Mouse (Mus musculus) cerebellum, postnatal 14 days (tissue): Measurements from ENCODE around the gene Adora2a.
"Not testable (repeated sequence)": the region's sequence is repeated elsewhere in the genome, so short reads cannot be mapped to it uniquely, and the experiment has no call there.

Experiments used
- DNase-seq, 2 experiments: peaks; one replicate each; pipeline ENCODE4 v3.0.0; 2021; ENCODE audit warnings: mixed read lengths in 2 of 2

The Adora2a gene

DNA sequence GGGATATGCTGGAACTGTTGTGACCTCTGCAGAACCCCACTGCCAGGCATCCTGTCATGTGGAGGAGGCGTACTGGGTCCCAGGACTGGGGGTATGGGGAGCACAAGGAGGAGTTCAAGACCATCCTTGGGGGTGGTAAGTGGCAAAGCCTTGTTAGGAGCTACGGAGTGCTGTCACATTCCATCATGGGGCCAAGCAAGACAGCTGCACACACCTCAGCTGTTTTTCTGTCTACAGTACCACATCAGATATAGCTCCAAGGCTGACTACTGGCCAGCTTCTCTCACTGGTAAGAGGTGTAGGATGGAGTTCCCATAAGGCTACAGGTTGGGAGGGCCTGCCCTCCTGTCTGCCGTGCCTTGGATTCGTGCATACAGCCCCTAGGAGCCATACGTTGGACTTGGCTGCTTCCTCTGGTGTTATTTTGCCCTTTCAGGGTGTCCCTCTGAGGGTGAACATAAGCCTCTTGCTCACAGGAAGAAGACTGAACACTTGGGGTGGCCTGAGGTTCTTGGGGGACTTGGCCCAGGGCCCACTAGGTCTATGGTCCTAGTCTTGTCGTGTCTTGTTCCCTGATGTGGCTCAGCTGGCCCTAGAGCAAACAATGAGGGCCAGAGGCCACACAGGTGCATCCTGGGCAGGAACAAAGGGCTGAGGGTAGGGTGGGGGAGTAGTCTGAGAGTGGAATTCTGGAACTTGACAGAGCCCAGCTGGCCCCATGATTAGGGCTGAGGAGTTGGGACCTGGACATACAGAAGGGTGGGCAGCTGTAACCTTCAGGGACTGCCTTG is 2.3 kb upstream of the Adora2a start:
- no peak for DNase-seq

DNA sequence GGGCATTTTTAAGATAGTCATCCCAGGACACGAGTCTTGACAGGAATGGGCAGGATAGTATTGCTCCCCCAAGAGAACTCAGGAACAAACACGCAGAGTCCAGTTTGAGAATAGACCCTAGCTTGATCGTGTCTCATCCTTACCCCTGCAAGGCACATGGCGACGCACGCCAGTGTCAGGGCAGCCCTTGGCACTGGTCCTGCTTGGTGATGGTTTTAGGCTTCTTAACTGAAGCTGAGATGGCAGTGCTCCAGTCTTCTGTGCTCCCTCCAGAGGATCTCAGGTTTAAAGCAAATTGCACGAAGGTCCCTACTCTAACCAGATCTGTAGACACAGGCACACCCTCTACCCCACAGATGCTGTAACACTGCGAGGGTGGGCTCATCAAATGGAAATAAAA is 921 bp upstream of the Adora2a start:
- peak; percentile 71 to 74 for DNase-seq

DNA sequence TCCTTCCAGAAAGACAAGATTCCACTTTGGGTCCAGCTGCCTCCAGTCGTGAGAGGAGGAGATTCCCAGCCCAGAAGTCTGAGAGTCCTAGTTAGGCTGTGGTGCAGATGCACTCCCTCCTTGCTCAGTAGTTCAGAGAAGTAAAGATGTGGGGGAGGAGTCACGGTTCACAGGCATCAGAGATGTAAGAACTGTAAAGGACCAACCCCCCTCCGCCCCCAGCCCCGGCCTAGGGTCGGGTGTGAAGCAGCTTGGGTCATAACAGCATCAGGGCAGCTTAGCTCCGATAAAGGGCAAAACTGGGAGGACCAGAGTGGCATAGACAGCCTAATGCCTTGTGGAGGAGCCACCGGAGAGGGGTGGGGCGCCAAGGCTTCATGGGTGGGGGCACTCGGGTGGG is 205 bp upstream of the Adora2a start:
- DNase-seq, result no peak

DNA sequence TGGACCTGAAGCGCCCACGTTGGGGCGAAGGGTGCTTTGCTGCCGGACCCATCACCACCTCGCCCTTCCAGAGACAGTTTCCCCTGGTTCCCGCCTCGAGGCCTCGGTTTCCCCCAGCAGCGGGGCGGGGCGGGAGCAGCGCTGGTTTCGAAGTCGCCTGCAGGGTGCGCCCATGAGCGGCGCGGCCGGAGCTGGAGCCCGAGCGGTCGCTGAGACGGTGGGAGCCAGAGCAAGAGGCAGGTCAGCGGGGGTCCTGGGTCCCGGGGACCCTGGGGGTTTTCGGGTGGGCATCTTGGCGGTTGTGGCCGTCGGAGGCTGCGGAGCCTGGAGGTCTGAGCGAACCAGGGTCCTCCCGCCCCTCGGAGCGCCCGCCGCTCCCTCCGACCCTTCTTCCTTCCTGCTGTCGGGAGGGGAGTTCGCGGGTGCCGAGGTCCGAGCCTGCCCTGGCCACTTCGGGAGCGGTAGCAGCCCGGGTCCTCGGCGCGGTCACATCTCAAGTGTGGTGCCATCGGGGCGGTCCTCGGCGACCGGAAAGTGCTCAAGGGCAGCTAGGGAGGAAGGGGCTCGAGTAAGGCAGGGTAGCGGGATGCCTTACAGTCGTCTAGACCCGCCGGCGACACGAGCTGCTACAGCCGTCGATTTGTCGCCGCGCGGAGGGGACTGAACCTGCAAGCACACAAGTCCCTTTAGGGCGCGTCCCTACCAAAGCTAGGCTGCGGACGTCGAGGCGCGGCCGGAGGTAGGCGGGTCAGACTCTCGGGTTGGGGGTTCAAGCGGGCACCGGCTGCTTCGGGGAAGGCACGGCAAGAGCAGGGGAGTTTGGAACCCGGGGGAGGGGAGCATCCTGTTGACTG is 458 bp downstream of the Adora2a start:
- peak; percentile 70 to 79 for DNase-seq

DNA sequence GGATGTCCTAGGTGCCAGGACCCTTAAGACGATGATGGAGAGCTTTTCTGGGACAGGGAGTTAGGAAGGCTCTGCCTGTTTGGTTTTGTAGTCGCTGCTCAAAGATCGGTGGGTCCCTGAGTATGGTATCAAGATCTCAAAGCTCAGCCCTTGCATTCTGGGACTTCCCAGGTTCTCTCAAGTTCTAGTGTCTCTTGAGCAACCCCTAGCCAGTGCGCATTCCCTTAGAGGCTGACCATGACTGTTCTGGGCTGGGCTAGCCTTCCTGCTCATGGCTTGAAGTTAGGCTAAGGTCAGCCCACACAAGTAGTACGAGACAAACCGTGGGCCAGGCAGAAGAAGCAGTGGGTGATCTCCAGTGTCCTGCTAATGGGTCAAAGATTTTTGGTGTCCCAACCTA is 1.5 kb downstream of the Adora2a start:
- DNase-seq, result no peak

DNA sequence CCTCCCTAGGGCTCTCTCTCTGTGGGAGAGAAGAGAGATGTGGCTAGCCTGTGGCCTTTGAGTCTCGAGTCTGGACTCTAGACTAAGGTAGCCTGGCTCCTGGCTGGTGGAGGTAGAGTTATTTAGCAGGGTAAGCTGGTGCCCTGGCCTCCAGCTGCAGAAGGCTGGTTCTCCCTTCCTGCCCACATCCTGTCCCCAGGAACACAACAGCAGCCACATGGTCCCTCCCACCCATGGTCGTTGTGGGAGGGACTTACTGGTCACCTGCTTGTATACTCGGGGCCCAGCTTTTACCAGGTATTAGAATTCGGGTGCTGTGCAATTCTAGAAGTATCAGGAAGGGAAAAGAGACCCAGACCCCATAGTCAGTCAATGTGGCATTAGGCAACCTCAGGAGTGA is 3.6 kb downstream of the Adora2a start:
- no peak for DNase-seq

DNA sequence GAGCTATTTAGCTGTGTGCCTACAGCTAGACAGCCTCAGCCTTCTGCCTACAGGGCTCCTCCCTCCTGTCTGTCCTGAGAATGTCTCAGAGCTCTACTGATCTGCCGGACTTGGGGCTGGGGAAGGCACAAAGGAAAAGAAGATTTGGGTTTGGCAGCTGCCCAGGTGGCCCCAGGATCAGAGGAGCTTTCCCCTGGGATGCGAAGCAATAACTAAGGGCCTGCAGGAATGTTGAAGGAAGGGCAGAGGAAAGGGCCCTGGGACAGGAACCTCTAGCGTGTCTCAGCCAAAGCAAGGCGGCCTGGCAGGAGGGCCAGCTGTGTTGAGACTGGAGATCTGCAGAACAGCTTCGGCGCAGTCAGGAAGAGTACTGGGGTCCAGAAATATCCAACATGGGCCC is 6.3 kb downstream of the Adora2a start:
- DNase-seq, result no peak

DNA sequence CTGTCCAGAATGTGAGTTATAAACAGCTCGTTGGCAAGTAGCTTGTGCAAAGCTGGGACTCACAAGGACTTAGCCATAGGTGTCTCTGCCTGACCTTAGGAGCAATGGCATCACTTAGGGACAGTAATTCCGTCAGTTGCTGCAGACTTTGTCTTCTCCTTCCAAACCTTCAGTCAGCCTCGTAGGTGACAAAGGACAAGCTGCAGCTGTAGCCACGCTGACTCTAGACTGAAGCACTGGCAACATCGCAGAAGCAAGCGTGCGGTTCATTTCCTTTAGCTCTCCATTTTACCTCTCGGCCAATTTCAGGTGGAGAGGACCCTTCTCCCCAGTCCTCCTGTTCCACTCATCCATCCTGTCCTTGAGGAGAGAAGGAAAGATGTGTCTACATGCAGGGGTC is 7.3 kb downstream of the Adora2a start:
- no peak for DNase-seq

DNA sequence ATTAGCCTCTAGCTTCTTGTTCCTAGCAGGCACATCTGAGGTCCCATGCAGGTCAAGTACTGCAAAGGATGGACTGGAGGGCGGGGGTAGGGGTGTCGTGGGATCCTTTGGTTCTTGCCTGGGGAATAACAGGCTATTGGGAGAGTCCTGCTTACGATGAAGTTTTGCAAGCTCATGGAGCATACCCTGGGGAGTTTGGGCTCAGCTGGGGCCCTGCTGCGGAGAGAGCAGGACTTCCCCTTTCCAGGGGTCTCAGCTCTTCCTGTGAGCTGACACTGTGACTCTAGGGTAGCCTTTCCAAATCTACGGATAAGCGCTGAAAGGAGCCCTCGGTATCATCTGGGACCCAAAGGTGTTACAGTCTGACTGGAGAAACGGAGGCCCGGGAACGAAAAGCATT is 7.7 kb downstream of the Adora2a start:
- DNase-seq, result no peak

DNA sequence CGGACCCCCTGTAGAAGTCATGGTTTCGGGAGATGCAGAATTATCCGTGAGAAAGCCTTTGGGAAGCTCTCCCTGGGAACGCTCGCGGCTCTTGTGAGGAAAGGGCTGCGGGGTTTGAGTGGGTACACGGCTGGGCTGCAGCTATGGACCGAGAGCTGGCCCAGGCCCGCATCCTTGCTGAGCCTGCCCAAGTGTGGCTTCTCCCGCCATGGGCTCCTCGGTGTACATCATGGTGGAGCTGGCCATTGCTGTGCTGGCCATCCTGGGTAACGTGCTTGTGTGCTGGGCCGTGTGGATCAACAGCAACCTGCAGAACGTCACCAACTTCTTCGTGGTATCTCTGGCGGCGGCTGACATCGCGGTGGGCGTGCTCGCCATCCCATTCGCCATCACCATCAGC is 9.1 kb downstream of the Adora2a start:
- DNase-seq, result no peak

DNA sequence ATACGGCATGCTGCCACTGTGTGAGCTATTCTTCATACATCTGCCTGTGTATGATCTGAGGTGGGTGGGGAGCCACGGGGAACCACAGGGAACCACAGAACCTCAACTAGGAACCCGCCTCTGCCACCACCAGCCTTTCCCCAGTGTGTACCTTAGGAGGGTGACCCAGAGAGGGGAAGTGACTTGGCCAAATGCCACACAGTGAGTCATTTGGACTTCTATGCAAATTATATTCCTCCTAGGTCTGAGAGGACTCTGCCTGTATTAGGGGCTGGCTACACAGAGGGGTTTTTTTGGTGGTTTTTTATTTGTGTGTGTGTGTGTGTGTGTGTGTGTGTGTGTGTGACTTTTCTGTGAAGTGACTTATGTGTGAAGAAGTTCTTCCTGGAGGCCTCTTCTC is 9.9 kb downstream of the Adora2a start:
- DNase-seq, result no peak

DNA sequence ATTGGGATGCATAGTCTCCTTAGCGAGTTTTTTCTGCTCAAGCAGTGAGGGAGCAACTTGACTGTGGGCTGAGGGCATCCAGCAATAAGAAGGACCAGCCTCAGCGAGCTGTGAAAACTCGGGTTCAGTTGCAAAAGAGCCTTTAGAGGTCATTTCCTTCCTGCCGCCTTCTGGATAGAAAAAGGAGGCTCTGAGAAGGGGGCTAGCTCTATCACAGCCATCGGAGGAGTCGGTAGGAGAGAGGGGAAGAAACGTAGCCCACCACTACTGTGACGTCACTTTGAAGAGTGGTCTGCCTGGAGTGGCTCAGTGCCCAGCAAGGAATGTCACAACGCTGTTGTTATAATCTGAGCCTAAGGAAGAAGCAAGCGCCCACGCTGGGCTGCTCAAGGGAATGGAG is 10.4 kb downstream of the Adora2a start:
- DNase-seq, result no peak

DNA sequence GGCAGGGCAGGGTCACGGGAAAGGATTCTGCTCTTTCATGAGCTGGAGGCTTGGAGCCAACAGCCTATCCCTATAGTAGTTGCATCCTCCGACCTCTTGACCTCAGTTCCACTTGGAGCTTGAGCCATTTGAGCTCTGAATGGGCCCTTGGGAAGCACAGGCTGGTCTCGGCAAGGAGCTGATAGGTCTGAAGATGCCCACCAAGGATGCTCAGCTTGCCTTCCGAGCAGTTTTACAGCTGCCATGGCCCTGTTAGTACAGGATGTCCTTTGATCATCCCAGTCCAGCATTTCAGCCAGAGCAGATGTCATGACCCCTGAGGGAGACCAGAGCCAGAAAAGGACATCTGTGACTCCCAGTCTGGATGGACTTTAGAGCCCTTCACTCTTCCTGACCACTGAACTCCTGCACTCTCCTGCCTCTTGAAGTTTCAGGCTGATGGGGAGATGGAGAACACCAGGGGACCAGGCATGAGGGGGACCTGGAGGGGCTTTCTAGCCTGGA is 11.6 kb downstream of the Adora2a start:
- DNase-seq, result no peak

DNA sequence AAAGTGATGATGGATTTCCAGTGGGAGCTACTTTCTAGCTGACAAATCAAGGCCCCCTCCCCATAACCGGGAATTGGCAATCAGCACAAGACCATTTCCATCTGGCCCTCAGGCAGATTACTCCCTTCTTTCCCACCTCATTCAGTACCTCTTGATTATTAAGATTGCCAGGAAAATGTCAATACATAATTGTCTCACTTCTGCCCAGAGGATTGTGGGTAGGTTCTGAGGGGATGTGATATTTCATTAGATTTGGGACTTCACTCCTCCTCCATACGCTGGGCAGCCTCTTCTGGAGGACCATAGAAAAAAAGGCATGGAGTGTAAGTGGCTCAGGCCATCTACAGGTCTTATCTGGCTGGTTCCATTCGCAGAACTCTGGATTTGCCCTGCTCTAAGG is 15.6 kb downstream of the Adora2a start:
- DNase-seq, result no peak

DNA sequence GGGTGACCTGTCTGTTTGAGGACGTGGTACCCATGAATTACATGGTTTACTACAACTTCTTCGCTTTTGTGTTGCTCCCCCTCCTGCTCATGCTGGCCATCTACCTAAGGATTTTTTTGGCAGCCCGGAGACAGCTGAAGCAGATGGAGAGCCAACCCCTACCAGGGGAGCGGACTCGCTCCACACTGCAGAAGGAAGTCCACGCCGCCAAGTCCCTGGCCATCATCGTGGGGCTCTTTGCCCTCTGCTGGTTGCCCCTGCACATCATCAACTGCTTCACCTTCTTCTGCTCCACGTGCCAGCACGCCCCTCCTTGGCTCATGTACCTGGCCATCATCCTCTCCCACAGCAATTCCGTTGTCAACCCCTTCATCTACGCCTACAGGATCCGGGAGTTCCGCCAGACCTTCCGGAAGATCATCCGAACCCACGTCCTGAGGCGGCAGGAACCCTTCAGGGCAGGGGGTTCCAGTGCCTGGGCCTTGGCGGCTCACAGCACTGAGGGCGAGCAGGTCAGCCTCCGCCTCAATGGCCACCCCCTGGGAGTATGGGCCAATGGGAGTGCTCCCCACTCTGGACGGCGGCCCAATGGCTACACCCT is 16.6 kb downstream of the Adora2a start:
- DNase-seq, result peak in 1 of 2 experiments; percentile 47

DNA sequence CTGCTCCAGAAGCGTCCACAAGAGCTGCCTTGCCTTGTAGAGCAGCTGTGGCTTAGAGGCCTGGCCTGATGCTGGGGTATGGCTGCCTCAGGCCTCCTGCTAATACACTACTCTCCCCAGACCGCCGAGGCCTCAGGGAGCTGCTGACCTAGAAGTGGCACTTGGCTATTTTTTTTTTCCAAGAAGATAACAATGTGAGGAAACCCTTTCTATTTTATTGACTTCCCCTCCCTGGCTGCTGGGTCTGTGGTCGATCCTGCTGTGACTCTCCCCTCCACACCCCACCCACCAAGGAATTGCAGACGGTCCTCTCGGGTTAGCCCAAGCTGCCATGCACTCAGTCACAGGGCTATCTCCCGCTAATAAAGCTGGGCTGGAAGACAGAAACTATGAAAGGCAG is 17.5 kb downstream of the Adora2a start:
- no peak for DNase-seq

DNA sequence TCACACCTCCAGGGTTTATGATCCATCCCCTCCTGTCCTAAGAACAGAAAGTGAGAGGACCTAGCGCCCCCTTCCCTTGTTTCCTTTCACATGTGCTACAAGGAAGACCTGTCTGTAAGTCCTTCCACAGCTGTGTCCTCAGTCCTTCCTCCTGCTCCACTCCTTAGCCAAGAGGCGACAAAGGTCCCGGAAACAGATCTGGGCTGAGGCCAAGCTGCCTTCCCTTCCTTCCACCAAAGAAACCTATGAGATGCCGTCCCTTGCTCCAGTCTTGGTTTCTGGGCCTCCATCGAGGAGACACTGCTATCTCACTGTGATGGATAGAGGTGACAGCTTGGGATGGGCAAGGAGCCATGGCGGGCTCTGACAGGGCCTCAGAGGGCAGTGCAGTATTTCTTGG is 18.4 kb downstream of the Adora2a start:
- no peak for DNase-seq

DNA sequence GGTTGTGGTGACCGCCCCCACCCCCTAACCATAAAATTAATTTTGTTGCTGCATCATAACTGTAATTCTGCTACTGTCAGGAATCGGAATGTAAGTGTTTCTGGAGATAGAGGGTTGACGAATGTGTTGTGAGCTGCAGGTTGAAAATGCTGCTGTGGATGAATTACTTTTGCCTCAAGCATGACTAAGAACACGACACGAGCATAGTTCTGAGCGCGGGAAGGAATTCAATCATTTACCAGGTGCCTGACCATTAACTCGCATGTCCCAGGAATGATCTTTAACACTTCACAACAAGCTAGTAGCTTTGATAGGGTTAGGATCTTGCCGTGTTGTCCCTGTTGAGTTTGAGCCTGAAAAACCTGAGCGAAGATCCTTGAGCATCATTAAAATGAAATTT is 20.6 kb downstream of the Adora2a start:
- no peak for DNase-seq

DNA sequence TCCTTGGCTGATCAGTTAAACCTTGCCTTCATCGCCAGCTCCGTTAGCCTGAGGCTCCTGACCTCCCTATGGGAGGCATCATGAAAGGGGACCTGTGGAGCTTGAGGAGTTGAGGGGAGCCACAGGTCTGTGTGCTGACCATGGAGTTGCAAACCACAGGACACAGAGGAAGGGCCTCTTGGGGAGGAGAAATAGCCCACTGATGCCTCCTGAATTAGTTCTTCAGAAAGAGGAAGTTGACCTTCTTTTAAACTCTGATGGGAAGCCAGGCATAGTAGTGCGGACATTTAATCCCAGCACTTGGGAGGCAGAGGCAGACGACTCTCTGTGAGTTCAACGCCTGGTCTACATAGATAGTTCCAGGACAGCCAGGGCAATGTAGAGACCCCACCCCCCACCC is 22.2 kb downstream of the Adora2a start:
- DNase-seq, result no peak

DNA sequence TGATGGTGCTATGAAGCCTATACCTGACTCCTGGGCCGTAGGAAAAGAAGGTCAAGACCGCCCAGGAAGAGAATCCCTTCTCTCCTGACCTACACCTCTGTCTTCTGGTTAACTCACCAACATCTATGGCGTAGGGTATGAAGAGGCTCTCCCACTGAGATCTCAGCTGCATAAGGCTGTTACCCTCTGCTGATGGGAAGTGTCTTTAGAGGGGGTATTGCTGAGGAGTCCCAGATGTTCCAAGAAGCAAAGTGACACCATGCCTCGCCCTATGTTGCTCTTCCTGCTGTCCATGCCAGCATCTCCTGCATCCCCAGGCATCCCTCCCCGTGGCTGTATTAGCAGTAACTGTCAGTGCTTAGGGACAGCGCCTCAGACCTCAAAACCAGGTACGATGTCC is 22.7 kb downstream of the Adora2a start:
- no peak for DNase-seq

DNA sequence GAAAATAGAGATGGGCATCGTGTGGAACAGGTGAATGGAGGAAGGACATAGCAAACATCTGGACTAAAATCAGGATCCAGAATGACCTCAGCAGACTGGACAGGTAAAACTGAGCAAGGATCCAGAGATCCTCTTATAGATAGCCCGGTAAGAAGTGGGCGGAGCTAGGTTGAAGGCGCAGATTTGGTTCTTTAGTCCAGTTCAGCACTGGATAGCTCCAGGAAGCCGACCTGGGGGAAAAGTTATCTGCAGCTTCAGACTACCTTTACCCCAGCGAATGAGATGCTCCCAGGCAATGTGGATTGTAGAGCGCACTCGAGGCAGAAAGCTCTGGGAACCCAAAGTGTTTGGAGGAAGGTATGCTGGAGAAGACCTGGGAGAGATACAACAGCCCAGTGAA is 25.3 kb downstream of the Adora2a start:
- no peak for DNase-seq

DNA sequence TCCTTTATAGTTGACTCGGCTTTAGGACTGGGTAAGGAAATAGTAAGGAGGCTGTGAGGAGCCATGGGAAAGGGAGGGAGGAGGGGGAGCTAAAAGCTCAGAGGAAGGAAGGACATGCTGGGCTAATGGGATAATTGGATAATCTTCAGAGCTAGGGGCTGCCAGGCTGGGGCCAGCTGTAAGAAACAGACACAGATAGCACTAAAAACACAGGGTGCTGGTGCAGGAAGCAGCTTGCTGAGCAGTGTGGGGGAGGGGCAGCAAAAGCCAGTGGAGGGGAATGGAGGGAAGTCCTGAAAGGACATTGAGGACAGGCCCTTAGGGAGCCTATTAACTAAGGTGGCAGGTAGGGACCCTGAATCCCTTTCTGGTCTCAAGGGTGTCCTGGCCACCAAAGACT is 27.9 kb downstream of the Adora2a start:
- DNase-seq, result not testable (repeated sequence)

DNA sequence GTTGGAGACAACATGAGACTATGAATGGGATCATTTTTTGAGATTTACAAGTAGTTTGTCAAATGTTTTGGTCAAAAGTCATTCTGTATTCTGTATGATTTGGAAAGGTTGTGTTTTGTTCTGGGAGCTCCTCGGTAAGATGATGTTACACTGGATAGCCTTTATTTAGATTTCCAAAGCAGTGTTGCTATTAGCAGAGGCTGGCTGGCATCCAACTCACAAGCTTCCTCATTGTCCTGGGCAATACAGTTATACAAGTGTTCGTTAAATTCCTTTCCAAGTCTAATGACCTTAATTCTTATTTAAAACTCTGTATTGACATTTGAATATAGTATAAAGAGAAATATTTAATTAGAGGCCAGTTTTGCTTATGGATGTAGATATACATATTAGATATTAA is 28.6 kb downstream of the Adora2a start:
- DNase-seq, result no peak

DNA sequence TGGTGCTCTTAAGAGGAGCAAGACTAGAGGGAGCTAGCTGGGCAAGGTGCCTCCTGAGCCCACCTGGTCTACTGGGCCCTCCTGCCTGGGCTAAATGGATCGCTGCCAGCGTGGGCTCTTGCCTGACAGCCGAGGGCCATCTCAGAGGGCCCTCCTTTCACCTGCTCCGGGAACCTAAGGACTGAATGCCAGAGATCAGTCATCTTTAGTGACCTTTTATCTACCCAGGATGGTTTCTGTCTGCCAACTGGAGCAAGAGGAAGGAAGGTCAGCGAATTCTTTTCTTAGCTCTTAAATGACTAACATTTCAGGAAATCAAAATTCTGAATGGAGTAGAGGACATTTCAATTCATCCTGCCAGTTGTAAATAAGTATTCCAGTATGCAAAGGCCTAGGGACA is 33.9 kb downstream of the Adora2a start:
- no peak for DNase-seq
